Mouse (Mus musculus) hindbrain, embryonic 15.5 days (tissue): ENCODE measurements around the gene Arhgef3. TPM values are rescaled to one million over a fixed set of nuclear protein-coding genes. Genes with fewer than 3 reads are reported as not detected.

ENCODE experiments used
- ATAC-seq: fragments of 200-750 bp; cut with Nextera tagmentation; 2 replicates; pipeline ENCODE4 v1.8.0; 2017; ENCODE audit warnings: low read depth, moderate number of reproducible peaks, moderate TSS enrichment; ENCODE audit not compliant: low FRiP score
- H3K27ac ChIP-seq: fragments of 300-500 bp; sonication (generic); replicated peaks from 2 replicates; pipeline ENCODE4 v1.5.1; 2015; ENCODE audit warnings: mild to moderate bottlenecking, inconsistent platforms
- H3K27me3 ChIP-seq: fragments of 300-500 bp; sonication (generic); 2 replicates; pipeline ENCODE4 v1.6.1; 2015; ENCODE audit warnings: control low read depth, inconsistent platforms
- H3K36me3 ChIP-seq: fragments of 300-500 bp; sonication (generic); 2 replicates; pipeline ENCODE4 v1.6.1; 2015; ENCODE audit warnings: control low read depth, inconsistent platforms
- H3K4me1 ChIP-seq: fragments of 300-500 bp; sonication (generic); replicated peaks from 2 replicates; pipeline ENCODE4 v1.6.1; 2015; ENCODE audit warnings: control low read depth, inconsistent platforms
- H3K4me2 ChIP-seq: fragments of 300-500 bp; sonication (generic); 2 replicates; pipeline ENCODE4 v1.6.1; 2015; ENCODE audit warnings: moderate library complexity, mild to moderate bottlenecking, inconsistent platforms
- H3K4me3 ChIP-seq: fragments of 300-500 bp; sonication (generic); 2 replicates; pipeline ENCODE4 v1.5.1; 2015; ENCODE audit warnings: mild to moderate bottlenecking, inconsistent platforms
- H3K9ac ChIP-seq: fragments of 300-500 bp; sonication (generic); 2 replicates; pipeline ENCODE4 v1.6.1; 2015; ENCODE audit warnings: inconsistent platforms
- H3K9me3 ChIP-seq: fragments of 300-500 bp; sonication (generic); 2 replicates; pipeline ENCODE4 v1.6.1; 2016; ENCODE audit warnings: control low read depth, inconsistent platforms
- WGBS: fragments of 180-500 bp; shearing (Covaris S2); methylation state at CpG from one replicate; pipeline ENCODE4 v1.1.7; 2015; 5-methylcytosine and 5-hydroxymethylcytosine counted together
- polyA plus RNA-seq: library from polyadenylated mRNA; unstranded; fragments of >200 nt; fragmentation: Nextera tagmentation; extraction: Ambion mirVana; gene quantifications from 2 replicates; pipeline ENCODE4 v1.2.1, GENCODE M21; 2015

Gene Arhgef3
- polyA plus RNA-seq, 1 experiment from 2014 or later = 12.7 TPM

- H3K4me2 ChIP-seq = no peak overlapping the region
- H3K36me3 ChIP-seq = no peaks in the 10 kb centered on the region
- no peaks in the 10 kb centered on the region for H3K27me3 ChIP-seq
- H3K27ac ChIP-seq = no peak overlapping the region
- H3K9ac ChIP-seq = no peak overlapping the region
- no peak for ATAC-seq
- no peak overlapping the region for H3K4me3 ChIP-seq
- H3K4me1 ChIP-seq = no peaks in the 10 kb centered on the region
- 88% methylated on average over 5 of the region's 5 CpGs for WGBS
- no peaks in the 10 kb centered on the region for H3K9me3 ChIP-seq
Observed at GRCm38 (mm10) chr14:27296987-27297386, 182.3 kb downstream of the Arhgef3 start.

- H3K4me3 ChIP-seq = no peak overlapping the region
- ATAC-seq = no peak
- no peak overlapping the region for H3K9ac ChIP-seq
- 83% methylated on average over 2 of the region's 2 CpGs for WGBS
- H3K27ac ChIP-seq = no peak overlapping the region
- no peaks in the 10 kb centered on the region for H3K27me3 ChIP-seq
- H3K9me3 ChIP-seq = no peaks in the 10 kb centered on the region
- no peaks in the 10 kb centered on the region for H3K4me1 ChIP-seq
- no peak overlapping the region for H3K4me2 ChIP-seq
- no peaks in the 10 kb centered on the region for H3K36me3 ChIP-seq
Observed at GRCm38 (mm10) chr14:27298875-27299274, 184.2 kb downstream of the Arhgef3 start.

- no peak overlapping the region for H3K27ac ChIP-seq
- no peaks in the 10 kb centered on the region for H3K9me3 ChIP-seq
- H3K9ac ChIP-seq = no peak overlapping the region
- H3K36me3 ChIP-seq = no peaks in the 10 kb centered on the region
- no peak for ATAC-seq
- no peaks in the 10 kb centered on the region for H3K27me3 ChIP-seq
- no peaks in the 10 kb centered on the region for H3K4me1 ChIP-seq
- no peak overlapping the region for H3K4me3 ChIP-seq
- 86% methylated on average over 4 of the region's 4 CpGs for WGBS
- no peak overlapping the region for H3K4me2 ChIP-seq
Observed at GRCm38 (mm10) chr14:27299705-27300104, 185.0 kb downstream of the Arhgef3 start.

- Histone ChIP-seq H3K9ac (no peak overlapping the region), H3K27ac (no peak overlapping the region), H3K9me3 (no peaks in the 10 kb centered on the region), H3K4me1 (no peaks in the 10 kb centered on the region), H3K4me3 (no peak overlapping the region), H3K4me2 (no peak overlapping the region), H3K27me3 (no peaks in the 10 kb centered on the region), H3K36me3 (no peaks in the 10 kb centered on the region)
- 86% methylated on average over 5 of the region's 5 CpGs for WGBS
- no peak for ATAC-seq
Observed at GRCm38 (mm10) chr14:27301768-27302499, 187.2 kb downstream of the Arhgef3 start.

- no peaks in the 10 kb centered on the region for H3K4me1 ChIP-seq
- H3K4me3 ChIP-seq = no peak overlapping the region
- H3K27me3 ChIP-seq = no peaks in the 10 kb centered on the region
- H3K9ac ChIP-seq = no peak overlapping the region
- H3K9me3 ChIP-seq = no peaks in the 10 kb centered on the region
- no peak overlapping the region for H3K27ac ChIP-seq
- ATAC-seq = no peak
- WGBS = 89% methylated on average over 4 of the region's 4 CpGs
- no peak overlapping the region for H3K4me2 ChIP-seq
- H3K36me3 ChIP-seq = no peaks in the 10 kb centered on the region
Observed at GRCm38 (mm10) chr14:27303294-27303693, 188.6 kb downstream of the Arhgef3 start.

- 87% methylated on average over 4 of the region's 4 CpGs for WGBS
- no peak overlapping the region for H3K4me2 ChIP-seq
- no peaks in the 10 kb centered on the region for H3K36me3 ChIP-seq
- no peak overlapping the region for H3K9ac ChIP-seq
- H3K4me3 ChIP-seq = no peak overlapping the region
- no peak overlapping the region for H3K27ac ChIP-seq
- H3K9me3 ChIP-seq = no peaks in the 10 kb centered on the region
- no peaks in the 10 kb centered on the region for H3K4me1 ChIP-seq
- no peaks in the 10 kb centered on the region for H3K27me3 ChIP-seq
- no peak for ATAC-seq
Observed at GRCm38 (mm10) chr14:27304408-27304807, 189.7 kb downstream of the Arhgef3 start.

GRCm38 (mm10) chr14:27308761-27309160 is 194.1 kb downstream of the Arhgef3 start:
- no peak overlapping the region for H3K9ac ChIP-seq
- no peaks in the 10 kb centered on the region for H3K9me3 ChIP-seq
- no peaks in the 10 kb centered on the region for H3K4me1 ChIP-seq
- no peak overlapping the region for H3K4me2 ChIP-seq
- H3K4me3 ChIP-seq = no peak overlapping the region
- no peak overlapping the region for H3K27ac ChIP-seq
- ATAC-seq = no peak
- H3K36me3 ChIP-seq = no peaks in the 10 kb centered on the region
- WGBS = 75% methylated on average over 3 of the region's 3 CpGs
- no peaks in the 10 kb centered on the region for H3K27me3 ChIP-seq

GRCm38 (mm10) chr14:27310559-27311242 is 196.0 kb downstream of the Arhgef3 start:
- Histone ChIP-seq H3K4me3 (no peak overlapping the region), H3K27me3 (no peaks in the 10 kb centered on the region), H3K9me3 (no peaks in the 10 kb centered on the region), H3K4me2 (no peak overlapping the region), H3K36me3 (no peaks in the 10 kb centered on the region), H3K4me1 (no peaks in the 10 kb centered on the region), H3K9ac (no peak overlapping the region), H3K27ac (no peak overlapping the region)
- WGBS = 79% methylated on average over 4 of the region's 4 CpGs
- no peak for ATAC-seq

GRCm38 (mm10) chr14:27312380-27312779 is 197.7 kb downstream of the Arhgef3 start:
- WGBS = 91% methylated on average over 1 of the region's 1 CpGs
- Histone ChIP-seq H3K27me3 (no peaks in the 10 kb centered on the region), H3K4me1 (no peaks in the 10 kb centered on the region), H3K36me3 (no peaks in the 10 kb centered on the region), H3K9ac (no peak overlapping the region), H3K27ac (no peak overlapping the region), H3K9me3 (no peaks in the 10 kb centered on the region), H3K4me2 (no peak overlapping the region), H3K4me3 (no peak overlapping the region)
- ATAC-seq = no peak

- Histone ChIP-seq H3K27ac (no peak overlapping the region), H3K4me2 (no peak overlapping the region), H3K9ac (no peak overlapping the region), H3K36me3 (no peaks in the 10 kb centered on the region), H3K9me3 (no peaks in the 10 kb centered on the region), H3K4me1 (no peaks in the 10 kb centered on the region), H3K27me3 (no peaks in the 10 kb centered on the region), H3K4me3 (no peak overlapping the region)
- no peak for ATAC-seq
- 87% methylated on average over 6 of the region's 6 CpGs for WGBS
Observed at GRCm38 (mm10) chr14:27315737-27316136, 201.0 kb downstream of the Arhgef3 start.

- Histone ChIP-seq H3K4me2 (no peak overlapping the region), H3K9ac (no peak overlapping the region), H3K36me3 (no peaks in the 10 kb centered on the region), H3K27ac (no peak overlapping the region), H3K9me3 (no peaks in the 10 kb centered on the region), H3K27me3 (no peaks in the 10 kb centered on the region), H3K4me3 (no peak overlapping the region), H3K4me1 (no peaks in the 10 kb centered on the region)
- no peak for ATAC-seq
- WGBS = 84% methylated on average over 8 of the region's 8 CpGs
Observed at GRCm38 (mm10) chr14:27317146-27317545, 202.4 kb downstream of the Arhgef3 start.

- no peaks in the 10 kb centered on the region for H3K9me3 ChIP-seq
- no peaks in the 10 kb centered on the region for H3K36me3 ChIP-seq
- no peaks in the 10 kb centered on the region for H3K27me3 ChIP-seq
- no peak overlapping the region for H3K4me3 ChIP-seq
- no peak overlapping the region for H3K27ac ChIP-seq
- no peaks in the 10 kb centered on the region for H3K4me1 ChIP-seq
- H3K9ac ChIP-seq = no peak overlapping the region
- no peak overlapping the region for H3K4me2 ChIP-seq
- 62% methylated on average over 7 of the region's 7 CpGs for WGBS
- ATAC-seq = no peak
Observed at GRCm38 (mm10) chr14:27319386-27319785, 204.7 kb downstream of the Arhgef3 start.
